Mouse (Mus musculus): ENCODE measurements around the gene Pnpla8. TPM values are rescaled to one million over a fixed set of nuclear protein-coding genes. Genes with fewer than 3 reads are reported as not detected.

The Pnpla8 gene
- 55.7 and 68.4 TPM in 2 replicates for polyA plus RNA-seq (2015; fragmentation: Nextera tagmentation; extraction: Ambion mirVana)

GRCm38 (mm10) chr12:44221070-44221469 lies at the start of gene Pnpla8:
Pnpla8 (plus strand) TSS chr12:44221370.

GRCm38 (mm10) chr12:44209824-44210752 lies 11.1 kb upstream of the Pnpla8 start, which contains the start of gene Dnajb9:
Dnajb9 (minus strand) TSS chr12:44210326.

GRCm38 (mm10) chr12:44328381-44329315 lies 107.5 kb downstream of the Pnpla8 start, which contains the start of gene Nrcam:
Nrcam (plus strand) TSS chr12:44328885.

Small RNA genes within 50 kb of the gene (microRNA-seq; reads per million reads assigned to microRNA genes)
- gene Mir5627: not detected

Other genes with a start within 250 kb of the Pnpla8 start
- gene Dnajb9, start 11.0 kb upstream of the Pnpla8 start, polyA plus RNA-seq (2015; fragmentation: Nextera tagmentation; extraction: Ambion mirVana): 17.8 and 20.8 TPM in 2 replicates
- gene Nrcam, start 107.5 kb downstream of the Pnpla8 start, polyA plus RNA-seq (2015; fragmentation: Nextera tagmentation; extraction: Ambion mirVana): 0.23 and 0.36 TPM in 2 replicates

All from urinary bladder, postnatal 0 days (tissue).